Mouse (Mus musculus) heart, postnatal 0 days (tissue): ENCODE results near the gene B9d2. TPM values are rescaled to one million over a fixed set of nuclear protein-coding genes. Genes with fewer than 3 reads are reported as not detected.

ENCODE experiments used
- ATAC-seq: fragments of 200-750 bp; cut with Nextera tagmentation; 2 replicates; pipeline ENCODE4 v1.8.0; 2017; ENCODE audit warnings: low read depth, moderate number of reproducible peaks, moderate library complexity; ENCODE audit not compliant: insufficient read depth
- DNase-seq: peaks from one replicate; pipeline ENCODE4 v3.0.0-alpha.2; 2016; ENCODE audit warnings: low spot score
- H3K27ac ChIP-seq: fragments of 300-500 bp; sonication (generic); 2 replicates; pipeline ENCODE4 v1.5.1; 2014; ENCODE audit warnings: low read depth, mild to moderate bottlenecking
- H3K27me3 ChIP-seq: fragments of 300-500 bp; sonication (generic); 2 replicates; pipeline ENCODE4 v1.6.1; 2014; ENCODE audit warnings: low read length, mixed read lengths; ENCODE audit not compliant: control insufficient read depth, insufficient read depth
- H3K36me3 ChIP-seq: fragments of 300-500 bp; sonication (generic); replicated peaks from 2 replicates; pipeline ENCODE4 v1.6.1; 2014; ENCODE audit warnings: low read length, mixed read lengths; ENCODE audit not compliant: control insufficient read depth, insufficient read depth
- H3K4me1 ChIP-seq: fragments of 300-500 bp; sonication (generic); 2 replicates; pipeline ENCODE4 v1.6.1; 2014; ENCODE audit warnings: antibody characterized with exemption; ENCODE audit not compliant: control insufficient read depth, insufficient read depth
- H3K4me2 ChIP-seq: fragments of 300-500 bp; sonication (generic); 2 replicates; pipeline ENCODE4 v1.6.1; 2014; ENCODE audit warnings: low read depth, mild to moderate bottlenecking, low read length, moderate library complexity
- H3K4me3 ChIP-seq: fragments of 300-500 bp; sonication (generic); 2 replicates; pipeline ENCODE4 v1.5.1; 2014; ENCODE audit warnings: low read depth, low read length
- H3K9ac ChIP-seq: fragments of 300-500 bp; sonication (generic); replicated peaks from 2 replicates; pipeline ENCODE4 v1.6.1; 2014; ENCODE audit warnings: low read depth, low read length, mixed read lengths
- H3K9me3 ChIP-seq: fragments of 300-500 bp; sonication (generic); replicated peaks from 2 replicates; pipeline ENCODE4 v1.6.1; 2016; ENCODE audit warnings: low read length; ENCODE audit not compliant: control insufficient read depth
- CTCF ChIP-seq: IDR thresholded peaks from 2 replicates; pipeline ENCODE4 v1.5.1; 2016; ENCODE audit warnings: antibody characterized with exemption, control low read depth, low read depth
- EP300 ChIP-seq: IDR thresholded peaks from 2 replicates; pipeline ENCODE4 v1.6.1; 2016; ENCODE audit warnings: antibody characterized with exemption, low read depth
- WGBS: fragments of 180-500 bp; shearing (Covaris S2); extraction: QIAGEN DNeasy Blood & Tissue Kit; methylation state at CpG from one replicate; pipeline ENCODE4 v1.1.7; 2014; 5-methylcytosine and 5-hydroxymethylcytosine counted together
- polyA plus RNA-seq: library from polyadenylated mRNA; unstranded; fragments of >200 nt; fragmentation: Nextera tagmentation; extraction: Ambion mirVana; gene quantifications from 2 replicates; pipeline ENCODE4 v1.2.1, GENCODE M21; 2015
- total RNA-seq: library from RNA; depleted of rRNA; stranded (reverse); fragments of >200 nt; gene quantifications from 2 replicates; pipeline ENCODE4 v1.2.3, GENCODE M21; 2014; ENCODE audit warnings: low replicate concordance; rRNA removed

The B9d2 gene
- total and polyA plus RNA-seq, 2 experiments from 2014 or later = 5.0 to 26.5 TPM

- Histone ChIP-seq H3K9ac (no peak overlapping the region), H3K9me3 (no peaks in the 10 kb centered on the region), H3K36me3 (peaks cover 98% of the 10 kb centered on the region), H3K4me3 (no peak overlapping the region), H3K4me1 (no peaks in the 10 kb centered on the region), H3K27me3 (no peaks in the 10 kb centered on the region), H3K4me2 (no peak overlapping the region), H3K27ac (no peak overlapping the region)
- 92% methylated on average over 5 of the region's 5 CpGs for WGBS
- TF ChIP-seq CTCF (no peak), EP300 (no peak)
- DNase-seq = no peak
- no peak for ATAC-seq
Measured at GRCm38 (mm10) chr7:25727800-25728199, 47.2 kb downstream of the B9d2 start.

DNA sequence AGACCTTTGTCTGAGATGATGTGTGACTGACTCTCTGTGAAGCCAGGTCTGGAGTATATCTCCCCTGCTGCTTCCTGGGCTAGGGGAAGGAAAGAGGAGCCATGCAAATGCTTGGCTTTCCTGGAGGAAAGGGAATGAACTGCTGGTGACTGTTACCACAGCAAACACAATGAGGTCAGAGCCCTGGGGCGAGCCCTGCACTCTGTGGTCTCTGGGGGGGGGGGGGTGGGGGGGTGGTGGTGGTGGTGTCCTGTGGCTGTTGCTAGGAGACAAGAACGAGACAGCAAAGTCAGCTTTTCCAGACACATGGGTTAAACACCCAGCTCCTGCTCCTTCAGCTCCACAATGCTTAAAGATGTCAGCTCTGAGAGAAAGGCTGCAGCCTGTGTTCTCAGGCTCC, 48.8 kb downstream of the B9d2 start:
- H3K4me1 ChIP-seq = no peaks in the 10 kb centered on the region
- peaks cover 98% of the 10 kb centered on the region for H3K36me3 ChIP-seq
- no peaks in the 10 kb centered on the region for H3K27me3 ChIP-seq
- H3K27ac ChIP-seq = peak overlapping the region; percentile 46
- peak; percentile 68 for ATAC-seq
- 31% methylated on average over 2 of the region's 2 CpGs for WGBS
- H3K4me3 ChIP-seq = no peak overlapping the region
- no peak for DNase-seq
- TF ChIP-seq EP300 (no peak), CTCF (no peak)
- H3K9ac ChIP-seq = no peak overlapping the region
- no peak overlapping the region for H3K4me2 ChIP-seq
- no peaks in the 10 kb centered on the region for H3K9me3 ChIP-seq

- WGBS = 78% methylated on average over 2 of the region's 2 CpGs
- Histone ChIP-seq H3K27ac (peak overlapping the region; percentile 46; the same call in 1 of the 2 replicates), H3K9ac (no peak overlapping the region), H3K36me3 (peaks cover 98% of the 10 kb centered on the region), H3K4me3 (no peak overlapping the region), H3K9me3 (no peaks in the 10 kb centered on the region), H3K4me2 (no peak overlapping the region), H3K4me1 (no peaks in the 10 kb centered on the region), H3K27me3 (no peaks in the 10 kb centered on the region)
- ATAC-seq = 0 out of 2 replicates have a peak, but pooled peaks have one; percentile 34
- no peak for DNase-seq
- TF ChIP-seq EP300 = no peak
- TF ChIP-seq CTCF = no peak
Measured at GRCm38 (mm10) chr7:25729862-25730261, 49.3 kb downstream of the B9d2 start.

DNA sequence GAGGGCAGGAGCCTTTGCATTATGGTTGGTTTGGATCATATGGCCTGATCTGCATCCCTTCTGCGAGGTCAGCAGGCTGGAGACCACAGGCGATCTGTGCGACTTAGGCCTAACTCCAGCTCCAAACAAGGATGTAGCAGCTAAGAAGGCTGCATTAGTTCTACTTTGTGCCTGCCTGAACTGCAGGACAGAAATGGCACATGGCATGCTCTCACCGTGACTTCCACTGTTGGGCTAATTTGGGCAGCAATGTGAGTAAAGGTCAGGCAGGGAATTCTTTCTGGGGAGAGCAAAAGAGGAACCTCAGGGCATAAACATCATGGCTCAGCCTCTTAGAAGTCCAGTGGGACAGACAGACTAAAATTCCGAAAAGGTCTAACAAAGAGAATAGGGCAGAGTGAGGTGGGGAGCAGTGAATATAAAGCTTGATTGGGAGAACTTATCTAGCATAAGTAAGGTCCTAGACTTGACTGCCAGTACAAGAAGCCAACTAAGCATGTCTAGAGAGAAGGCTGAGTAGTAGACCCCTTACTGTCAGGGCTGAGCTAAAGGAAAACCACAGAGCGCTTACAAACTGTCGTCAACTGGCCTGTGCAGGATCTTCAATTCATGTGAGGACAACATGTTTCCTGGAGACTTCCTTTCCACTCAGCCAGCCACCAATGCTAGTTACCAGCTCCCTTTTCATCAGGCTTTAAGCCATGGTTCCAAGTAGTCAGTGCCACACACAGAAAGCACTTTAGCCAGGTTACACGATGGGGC, 50.9 kb downstream of the B9d2 start:
- 61% methylated on average over 8 of the region's 8 CpGs for WGBS
- Histone ChIP-seq H3K4me3 (no peak overlapping the region), H3K4me1 (no peaks in the 10 kb centered on the region), H3K27ac (peak overlapping the region; percentile 73), H3K9me3 (no peaks in the 10 kb centered on the region), H3K27me3 (no peaks in the 10 kb centered on the region), H3K9ac (no peak overlapping the region), H3K4me2 (no peak overlapping the region), H3K36me3 (peaks cover 98% of the 10 kb centered on the region)
- DNase-seq = no peak
- ATAC-seq = peak; percentile 42; the same call in 1 of the 2 replicates
- TF ChIP-seq CTCF (no peak), EP300 (no peak)

DNA sequence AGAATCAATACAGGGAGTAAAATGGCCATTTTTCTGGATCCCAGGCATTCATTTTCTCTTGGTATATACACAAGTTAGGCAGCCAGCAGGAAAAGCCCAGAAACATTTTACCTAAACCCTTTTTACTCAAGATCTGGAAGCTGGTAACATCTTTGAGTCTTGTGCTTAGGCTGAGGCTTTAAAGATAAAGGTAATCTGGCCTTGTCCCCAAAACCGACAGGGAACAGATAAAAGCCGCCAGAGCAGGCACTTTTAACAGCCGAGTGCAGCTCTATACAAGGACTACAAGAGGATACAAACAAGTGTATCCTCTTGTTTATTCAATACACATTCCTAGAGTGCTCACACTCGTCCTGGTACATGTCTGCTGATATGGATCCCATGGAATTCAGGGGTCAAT, 54.4 kb downstream of the B9d2 start:
- DNase-seq (no peak), ATAC-seq (no peak)
- peaks cover 100% of the 10 kb centered on the region for H3K36me3 ChIP-seq
- no peaks in the 10 kb centered on the region for H3K27me3 ChIP-seq
- no peak overlapping the region for H3K4me3 ChIP-seq
- no peak overlapping the region for H3K9ac ChIP-seq
- 30% methylated on average over 4 of the region's 4 CpGs for WGBS
- TF ChIP-seq CTCF = no peak
- no peak for TF ChIP-seq EP300
- H3K4me2 ChIP-seq = no peak overlapping the region
- H3K9me3 ChIP-seq = no peaks in the 10 kb centered on the region
- no peak overlapping the region for H3K27ac ChIP-seq
- no peaks in the 10 kb centered on the region for H3K4me1 ChIP-seq

Other genes with a start within 250 kb of the B9d2 start
- 4.9 and 12.8 TPM in 2 replicates for gene Ceacam1, start 203.2 kb upstream of the B9d2 start, total RNA-seq
- 4.7 and 5.5 TPM in 2 replicates for gene Ceacam1, start 203.2 kb upstream of the B9d2 start, polyA plus RNA-seq
- not detected in 2 replicates for gene Ceacam2, start 140.9 kb upstream of the B9d2 start, total RNA-seq
- not detected in 2 replicates for gene Ceacam2, start 140.9 kb upstream of the B9d2 start, polyA plus RNA-seq
- gene Erich4, start 64.9 kb upstream of the B9d2 start, total RNA-seq = not detected in 2 replicates
- 0.12 TPM in 1 of 2 replicates, not detected in the other for gene Erich4, start 64.9 kb upstream of the B9d2 start, polyA plus RNA-seq
- 73.5 and 80.4 TPM in 2 replicates for gene Dmac2, start 61.4 kb upstream of the B9d2 start, total RNA-seq
- gene Dmac2, start 61.4 kb upstream of the B9d2 start, polyA plus RNA-seq = 71.3 and 72.2 TPM in 2 replicates
- gene B3gnt8, start 54.1 kb upstream of the B9d2 start, total RNA-seq = 9.9 and 11.3 TPM in 2 replicates
- gene B3gnt8, start 54.1 kb upstream of the B9d2 start, polyA plus RNA-seq = 4.1 and 4.6 TPM in 2 replicates
- 146 and 154 TPM in 2 replicates for gene Bckdha, start 21.8 kb upstream of the B9d2 start, total RNA-seq
- 89.5 and 100 TPM in 2 replicates for gene Bckdha, start 21.8 kb upstream of the B9d2 start, polyA plus RNA-seq
- 20.1 and 20.3 TPM in 2 replicates for gene Exosc5, start 21.6 kb upstream of the B9d2 start, total RNA-seq
- gene Exosc5, start 21.6 kb upstream of the B9d2 start, polyA plus RNA-seq = 27.7 and 28.2 TPM in 2 replicates
- not detected in 2 replicates for gene Tmem91, start 5.6 kb upstream of the B9d2 start, total RNA-seq
- gene Tmem91, start 5.6 kb upstream of the B9d2 start, polyA plus RNA-seq = 0.77 and 1.2 TPM in 2 replicates
- 10.4 and 10.7 TPM in 2 replicates for gene Tgfb1, start 6.2 kb downstream of the B9d2 start, total RNA-seq
- 2.6 TPM in 2 replicates for gene Tgfb1, start 6.2 kb downstream of the B9d2 start, polyA plus RNA-seq
- gene Ccdc97, start 38.3 kb downstream of the B9d2 start, total RNA-seq = 11.6 and 31.6 TPM in 2 replicates
- 13.3 and 14.7 TPM in 2 replicates for gene Ccdc97, start 38.3 kb downstream of the B9d2 start, polyA plus RNA-seq
- gene Hnrnpul1, start 74.0 kb downstream of the B9d2 start, total RNA-seq = 78.5 and 101 TPM in 2 replicates
- 26.8 and 27.7 TPM in 2 replicates for gene Hnrnpul1, start 74.0 kb downstream of the B9d2 start, polyA plus RNA-seq
- 56.5 and 63.8 TPM in 2 replicates for gene Axl, start 107.9 kb downstream of the B9d2 start, total RNA-seq
- 32.1 and 33.3 TPM in 2 replicates for gene Axl, start 107.9 kb downstream of the B9d2 start, polyA plus RNA-seq
- gene Cyp2s1, start 136.1 kb downstream of the B9d2 start, total RNA-seq = 10.1 and 12.7 TPM in 2 replicates
- 4.1 and 4.4 TPM in 2 replicates for gene Cyp2s1, start 136.1 kb downstream of the B9d2 start, polyA plus RNA-seq
- not detected in 2 replicates for gene Cyp2b10, start 216.8 kb downstream of the B9d2 start, total RNA-seq
- 0.08 and 0.45 TPM in 2 replicates for gene Cyp2b10, start 216.8 kb downstream of the B9d2 start, polyA plus RNA-seq